Mouse (Mus musculus): ENCODE results near the gene Nmt2. TPM values are rescaled to one million over a fixed set of nuclear protein-coding genes. Genes with fewer than 3 reads are reported as not detected.

The Nmt2 gene
- total and polyA plus RNA-seq, 2 experiments from 2014 or later: 92.8 to 101 TPM

DNA sequence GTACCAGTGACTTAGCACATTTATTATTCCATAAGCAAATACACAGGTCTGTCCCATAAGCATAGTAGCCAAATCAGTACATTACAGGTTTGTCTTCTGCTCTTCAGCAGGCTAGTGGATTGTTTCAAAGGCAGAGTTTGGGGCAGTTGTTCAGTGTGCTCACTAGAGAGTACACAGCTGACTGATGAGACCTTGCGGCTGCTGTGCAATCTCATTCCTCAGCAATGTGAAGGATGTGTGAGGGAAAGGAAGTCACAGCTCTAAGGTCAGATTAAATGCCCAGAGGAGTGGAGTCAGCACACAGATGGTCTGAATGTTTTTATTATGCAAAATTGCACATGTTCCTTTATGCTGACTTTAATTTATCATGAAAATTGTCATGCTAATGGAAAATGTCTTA, 42.5 kb downstream of the Nmt2 start:
- no peaks in the 10 kb centered on the region for H3K27me3 ChIP-seq (ENCODE audit: insufficient read depth, low read length)
- WGBS: 89% methylated on average over 1 of the region's 1 CpGs
- DNase-seq (no peak), ATAC-seq (no peak)
- H3K4me3 ChIP-seq (ENCODE audit: low read depth, low read length): no peak overlapping the region
- H3K4me2 ChIP-seq (ENCODE audit: low read depth): no peak overlapping the region
- no peak for TF ChIP-seq CTCF (IDR thresholded peaks at IDR 0.05; ENCODE audit: low read depth)
- peaks cover 6% of the 10 kb centered on the region for H3K4me1 ChIP-seq (ENCODE audit: insufficient read depth)
- H3K9ac ChIP-seq: no peak overlapping the region
- peaks cover 58% of the 10 kb centered on the region for H3K36me3 ChIP-seq (ENCODE audit: insufficient read depth)
- H3K9me3 ChIP-seq (ENCODE audit: low read length): no peaks in the 10 kb centered on the region
- H3K27ac ChIP-seq (ENCODE audit: low read depth, low read length): no peak overlapping the region

DNA sequence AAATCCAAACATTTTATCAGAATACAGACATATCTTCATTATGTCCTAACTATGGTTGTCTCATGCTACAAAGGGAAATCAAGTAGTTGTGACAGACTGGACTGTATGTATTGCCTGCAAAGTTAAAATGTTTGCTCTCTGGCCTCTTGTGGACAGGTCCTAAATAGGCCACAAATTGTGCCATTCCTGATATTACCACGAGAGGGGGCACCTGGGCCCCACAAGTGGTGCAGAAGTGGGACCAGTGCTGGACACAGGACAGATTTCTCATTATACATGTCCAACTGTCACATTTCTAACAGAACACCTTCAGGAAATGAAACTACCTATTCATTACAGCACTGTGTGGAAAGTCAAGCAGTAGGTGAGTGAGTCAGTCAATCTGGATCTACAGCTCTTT, 43.3 kb downstream of the Nmt2 start:
- WGBS: 28% methylated on average over 1 of the region's 1 CpGs
- ATAC-seq: no peak
- Histone ChIP-seq H3K4me3 (ENCODE audit: low read depth, low read length) (no peak overlapping the region), H3K27ac (ENCODE audit: low read depth, low read length) (no peak overlapping the region), H3K4me2 (ENCODE audit: low read depth) (no peak overlapping the region), H3K9me3 (ENCODE audit: low read length) (no peaks in the 10 kb centered on the region), H3K36me3 (ENCODE audit: insufficient read depth) (peaks cover 53% of the 10 kb centered on the region), H3K9ac (no peak overlapping the region), H3K4me1 (ENCODE audit: insufficient read depth) (peaks cover 10% of the 10 kb centered on the region), H3K27me3 (ENCODE audit: insufficient read depth, low read length) (no peaks in the 10 kb centered on the region)
- peak; percentile 60 for TF ChIP-seq CTCF (IDR thresholded peaks at IDR 0.05; ENCODE audit: low read depth)
- no peak for DNase-seq

DNA sequence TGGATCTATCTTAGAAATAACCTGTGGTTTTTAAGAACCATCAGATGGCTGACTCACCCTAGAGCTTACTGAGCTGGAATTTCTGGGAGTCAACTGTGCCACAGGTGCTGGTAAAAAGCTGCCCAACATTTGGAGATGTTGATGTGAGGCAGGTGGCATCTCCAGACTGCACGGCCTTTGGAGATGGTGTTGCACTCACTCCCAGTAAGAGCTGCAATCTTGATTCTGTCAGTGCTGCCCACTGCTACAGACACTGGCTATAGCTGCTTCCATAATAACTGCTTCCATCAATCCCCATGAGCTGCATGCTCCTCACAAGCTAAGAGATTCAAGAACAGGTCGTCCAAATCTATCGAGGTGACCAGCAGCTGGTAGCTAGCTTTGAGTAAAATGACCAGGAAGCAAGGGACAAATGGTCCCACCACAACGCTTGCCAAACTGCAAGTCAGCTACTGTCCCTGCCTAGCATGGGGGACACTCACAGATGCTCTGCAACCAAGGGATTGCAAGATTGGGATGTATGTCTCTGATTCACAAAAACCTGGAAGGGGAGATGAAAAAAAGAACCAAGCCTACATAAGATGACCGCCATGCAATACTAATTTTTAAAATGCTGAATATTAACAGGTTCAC, 47.2 kb downstream of the Nmt2 start:
- H3K4me3 ChIP-seq (ENCODE audit: low read depth, low read length): peak overlapping the region; percentile 63
- no peaks in the 10 kb centered on the region for H3K9me3 ChIP-seq (ENCODE audit: low read length)
- peaks cover 10% of the 10 kb centered on the region for H3K4me1 ChIP-seq (ENCODE audit: insufficient read depth)
- H3K27me3 ChIP-seq (ENCODE audit: insufficient read depth, low read length): 0 out of 2 replicates have a peak, but pooled peaks cover 5% of the 10 kb centered on the region
- H3K9ac ChIP-seq: peak overlapping the region; percentile 80; the same call in 1 of the 2 replicates
- H3K4me2 ChIP-seq (ENCODE audit: low read depth): peak overlapping the region; percentile 70
- ATAC-seq: no peak
- 80% methylated on average over 5 of the region's 5 CpGs for WGBS
- peak overlapping the region; percentile 90; the same call in 1 of the 2 replicates for H3K27ac ChIP-seq (ENCODE audit: low read depth, low read length)
- H3K36me3 ChIP-seq (ENCODE audit: insufficient read depth): peaks cover 24% of the 10 kb centered on the region
- no peak for TF ChIP-seq CTCF (IDR thresholded peaks at IDR 0.05; ENCODE audit: low read depth)
- no peak for DNase-seq

DNA sequence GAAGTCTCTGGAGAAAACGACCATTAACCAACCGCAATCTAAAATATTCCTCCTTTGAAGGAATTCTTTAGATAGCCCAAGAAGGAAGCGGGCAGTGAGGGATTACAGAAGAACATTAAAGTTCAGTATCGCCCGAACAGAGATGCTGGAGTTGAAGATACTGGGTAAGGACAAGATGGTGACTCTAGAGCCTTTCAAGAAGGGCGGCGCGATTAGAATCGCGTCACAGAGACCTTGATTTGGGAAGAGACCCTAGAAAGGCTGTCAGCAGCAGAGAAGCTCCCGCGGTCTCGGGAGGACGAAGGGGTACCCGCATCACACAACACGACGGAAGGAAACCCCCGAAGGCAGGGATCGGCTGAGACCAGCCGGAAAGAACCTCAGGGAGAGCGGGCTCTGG, 48.0 kb downstream of the Nmt2 start:
- TF ChIP-seq CTCF (IDR thresholded peaks at IDR 0.05; ENCODE audit: low read depth): no peak
- H3K9ac ChIP-seq: peak overlapping the region; percentile 80
- H3K4me2 ChIP-seq (ENCODE audit: low read depth): peak overlapping the region; percentile 70
- ATAC-seq (peak; percentile 40), DNase-seq (peak; percentile 84)
- no peaks in the 10 kb centered on the region for H3K9me3 ChIP-seq (ENCODE audit: low read length)
- H3K27ac ChIP-seq (ENCODE audit: low read depth, low read length): peak overlapping the region; percentile 90
- H3K36me3 ChIP-seq (ENCODE audit: insufficient read depth): peaks cover 20% of the 10 kb centered on the region
- H3K4me1 ChIP-seq (ENCODE audit: insufficient read depth): peaks cover 10% of the 10 kb centered on the region
- 2% methylated on average over 21 of the region's 21 CpGs for WGBS
- H3K4me3 ChIP-seq (ENCODE audit: low read depth, low read length): peak overlapping the region; percentile 63
- H3K27me3 ChIP-seq (ENCODE audit: insufficient read depth, low read length): 0 out of 2 replicates have a peak, but pooled peaks cover 5% of the 10 kb centered on the region

DNA sequence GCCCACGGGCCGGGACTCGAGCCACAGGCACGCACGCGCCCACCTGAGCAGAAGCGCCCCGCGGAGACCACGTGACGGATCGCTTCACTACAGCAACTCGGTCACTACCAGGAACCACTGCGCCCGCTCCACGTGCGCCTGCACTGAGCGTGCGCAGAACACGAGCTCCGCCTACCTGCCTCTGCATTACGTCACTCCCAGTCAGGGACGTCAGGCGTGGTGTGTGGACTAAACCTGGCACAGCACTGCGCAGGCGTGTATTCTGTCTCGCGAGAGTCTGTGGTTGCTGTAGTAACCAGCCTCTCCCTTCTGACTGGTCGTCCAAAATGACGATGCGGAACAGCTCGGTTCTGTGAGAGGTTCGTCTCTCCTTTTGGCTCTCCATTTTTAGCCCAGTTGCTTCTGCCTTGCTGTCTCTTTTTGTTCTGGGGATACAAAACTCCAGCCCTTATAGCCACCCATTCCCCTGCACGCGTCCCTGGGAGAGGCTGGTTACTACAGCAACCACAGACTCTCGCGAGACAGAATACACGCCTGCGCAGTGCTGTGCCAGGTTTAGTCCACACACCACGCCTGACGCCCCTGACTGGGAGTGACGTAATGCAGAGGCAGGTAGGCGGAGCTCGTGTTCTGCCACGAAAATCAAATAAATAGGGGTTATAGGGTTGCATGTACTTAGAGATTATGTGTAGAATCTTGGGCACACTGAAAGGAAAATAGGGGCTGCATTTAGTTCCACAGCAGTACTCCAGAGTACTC, 48.7 kb downstream of the Nmt2 start, which contains the start of gene Rpp38:
Rpp38 (minus strand) TSS at position 160 of the 759 bp plus-strand sequence.
- Histone ChIP-seq H3K4me1 (ENCODE audit: insufficient read depth) (peaks cover 10% of the 10 kb centered on the region), H3K36me3 (ENCODE audit: insufficient read depth) (peaks cover 20% of the 10 kb centered on the region), H3K4me2 (ENCODE audit: low read depth) (peak within 1 kb of the TSS; percentile 70), H3K4me3 (ENCODE audit: low read depth, low read length) (peak within 1 kb of the TSS; percentile 63), H3K9me3 (ENCODE audit: low read length) (no peaks in the 10 kb centered on the region), H3K27me3 (ENCODE audit: insufficient read depth, low read length) (0 out of 2 replicates have a peak, but pooled peaks cover 5% of the 10 kb centered on the region), H3K9ac (peak within 1 kb of the TSS; percentile 80), H3K27ac (ENCODE audit: low read depth, low read length) (peak within 1 kb of the TSS; percentile 90)
- DNase-seq: peak; percentile 99
- peak; percentile 97 for ATAC-seq
- TF ChIP-seq CTCF (IDR thresholded peaks at IDR 0.05; ENCODE audit: low read depth): no peak
- 2% methylated on average over 42 of the region's 45 CpGs for WGBS

DNA sequence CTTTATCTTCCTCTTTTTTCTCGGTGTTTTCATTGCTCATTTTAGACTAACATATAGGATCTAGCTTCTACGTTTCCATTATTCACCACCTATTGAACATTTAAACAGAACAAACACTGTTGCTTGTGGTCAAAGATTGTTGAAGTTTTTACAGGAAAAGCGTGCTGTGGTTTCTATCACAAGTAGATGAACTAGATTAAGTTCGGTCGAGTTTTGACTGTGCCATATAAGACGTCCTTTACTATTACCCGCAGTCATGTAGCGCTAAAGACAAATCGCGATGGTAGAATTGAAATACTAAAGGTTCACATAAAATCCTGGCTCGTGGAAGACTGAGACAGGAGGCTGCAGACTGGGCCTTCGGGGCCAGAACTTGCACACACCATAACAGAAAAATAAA, 49.7 kb downstream of the Nmt2 start:
- no peak for ATAC-seq
- 93% methylated on average over 12 of the region's 12 CpGs for WGBS
- no peak overlapping the region for H3K9ac ChIP-seq
- H3K27ac ChIP-seq (ENCODE audit: low read depth, low read length): no peak overlapping the region
- 0 out of 2 replicates have a peak, but pooled peaks cover 5% of the 10 kb centered on the region for H3K27me3 ChIP-seq (ENCODE audit: insufficient read depth, low read length)
- no peak for DNase-seq
- no peak for TF ChIP-seq CTCF (IDR thresholded peaks at IDR 0.05; ENCODE audit: low read depth)
- no peak overlapping the region for H3K4me3 ChIP-seq (ENCODE audit: low read depth, low read length)
- H3K4me2 ChIP-seq (ENCODE audit: low read depth): no peak overlapping the region
- H3K9me3 ChIP-seq (ENCODE audit: low read length): no peaks in the 10 kb centered on the region
- peaks cover 10% of the 10 kb centered on the region for H3K4me1 ChIP-seq (ENCODE audit: insufficient read depth)
- H3K36me3 ChIP-seq (ENCODE audit: insufficient read depth): peaks cover 11% of the 10 kb centered on the region; the same call in 1 of the 2 replicates

All from forebrain, postnatal 0 days (tissue).